Comparison of ENCODE assay signal across 22 mouse cellular contexts in genomic region chr10:21846366-21846765, GRCm38 (mm10). TPM values are rescaled to one million over a fixed set of nuclear protein-coding genes. Genes with fewer than 3 reads are reported as not detected.
DNase-seq lines count a peak whose midpoint lies in the region; ATAC-seq and TF ChIP-seq lines count a peak whose summit lies in the region.
"Had no signal": no experiment of that assay in that cellular context is flagged by ENCODE, and none has a peak within 500 bp of the region (broad histone marks: within the 10 kb centered on the region; RNA-seq: fewer than 3 reads in every experiment).

No protein-coding gene starts in this region.

- intact Hi-C loops in left cerebral cortex, postnatal 10 days (cut with DNase I), result no loop called here

- H3K27ac ChIP-seq in kidney, adult 2 months (ENCODE audit: insufficient read depth, low read depth, low read length), result peak overlapping the region; percentile 66; the same call in 1 of the 2 replicates
- H3K27ac ChIP-seq in stomach, postnatal 0 days (replicated peaks), result peak overlapping the region; percentile 85
- H3K27ac ChIP-seq: embryonic facial prominence, embryonic 13.5 days; forebrain, embryonic 10.5 days; heart, embryonic 15.5 days; hindbrain, embryonic 10.5 days; hindbrain, embryonic 15.5 days had no signal

- no peaks in the 10 kb centered on the region for H3K27me3 ChIP-seq in kidney, adult 2 months (replicated peaks; ENCODE audit: control insufficient read depth, insufficient read depth, low read length)
- H3K27me3 ChIP-seq in stomach, postnatal 0 days (ENCODE audit: control insufficient read depth, insufficient read depth, low read length), result no peaks in the 10 kb centered on the region
- H3K27me3 ChIP-seq: embryonic facial prominence, embryonic 13.5 days; heart, embryonic 15.5 days; hindbrain, embryonic 15.5 days had no signal

- no peak for DNase-seq in kidney, adult 2 months
- no peak for DNase-seq in kidney, postnatal 4 days
- peak; percentile 66 for DNase-seq in ES-CJ7 (ENCODE audit: low read depth, low spot score)
- DNase-seq in ZHBTc4 (ENCODE audit: low read depth, low spot score), result peak; percentile 86
- DNase-seq in stomach, postnatal 0 days (ENCODE audit: low spot score), result peak; percentile 26
- no peak for DNase-seq in testis, postnatal 10 days (ENCODE audit: low spot score)
- DNase-seq in left cerebral cortex, postnatal 10 days (ENCODE audit: extremely low spot score in 1 of 2, low spot score in 2 of 2), result no peak
- DNase-seq: adrenal gland, adult 2 months; adrenal gland, postnatal 25 days; cerebellum, adult 2 months; cerebellum, postnatal 25 days; gastrocnemius, adult 2 months; gastrocnemius, postnatal 25 days; kidney, adult 8-10 months had no signal

- no peak for TF ChIP-seq POLR2A in kidney, adult 2 months (IDR thresholded peaks at IDR 0.05; ENCODE audit: low read depth, low read length)

- no peak for TF ChIP-seq EP300 in stomach, postnatal 0 days (optimal IDR thresholded peaks at IDR 0.05)

- TF ChIP-seq CTCF in kidney, adult 2 months (conservative IDR thresholded peaks at IDR 0.05; ENCODE audit: insufficient read depth, insufficient read length, low read depth, low read length), result no peak
- no peak for TF ChIP-seq CTCF in stomach, postnatal 0 days (IDR thresholded peaks at IDR 0.05; ENCODE audit: low read depth)

- no peaks in the 10 kb centered on the region for H3K36me3 ChIP-seq in kidney, adult 2 months (ENCODE audit: control insufficient read depth, insufficient read depth, low read length)
- no peaks in the 10 kb centered on the region for H3K36me3 ChIP-seq in stomach, postnatal 0 days (ENCODE audit: control insufficient read depth, insufficient read depth, low read length)
- H3K36me3 ChIP-seq: embryonic facial prominence, embryonic 13.5 days; forebrain, embryonic 10.5 days; G1E; heart, embryonic 15.5 days; hindbrain, embryonic 10.5 days; hindbrain, embryonic 15.5 days had no signal

- H3K4me1 ChIP-seq in kidney, adult 2 months (ENCODE audit: control insufficient read depth, insufficient read depth, low read length), result no peaks in the 10 kb centered on the region
- H3K4me1 ChIP-seq in stomach, postnatal 0 days (replicated peaks; ENCODE audit: control insufficient read depth, insufficient read depth), result no peaks in the 10 kb centered on the region
- H3K4me1 ChIP-seq: heart, embryonic 15.5 days; hindbrain, embryonic 15.5 days had no signal

- 84% methylated on average over 9 of the region's 9 CpGs for whole genome bisulfite sequencing in kidney, adult 2 months
- 71% methylated on average over 9 of the region's 9 CpGs for WGBS in stomach, postnatal 0 days

- no peak overlapping the region for H3K4me2 ChIP-seq in stomach, postnatal 0 days (replicated peaks; ENCODE audit: low read depth)
- H3K4me2 ChIP-seq: embryonic facial prominence, embryonic 13.5 days; heart, embryonic 15.5 days; hindbrain, embryonic 15.5 days had no signal

- H3K9me3 ChIP-seq in stomach, postnatal 0 days (ENCODE audit: control insufficient read depth, low read length), result no peaks in the 10 kb centered on the region
- H3K9me3 ChIP-seq: embryonic facial prominence, embryonic 13.5 days; forebrain, embryonic 10.5 days; G1E; heart, embryonic 15.5 days; hindbrain, embryonic 10.5 days; hindbrain, embryonic 15.5 days had no signal

- H3K9ac ChIP-seq in stomach, postnatal 0 days (ENCODE audit: low read length), result no peak overlapping the region
- H3K9ac ChIP-seq: embryonic facial prominence, embryonic 13.5 days; heart, embryonic 15.5 days; hindbrain, embryonic 15.5 days had no signal

- ATAC-seq in stomach, postnatal 0 days (ENCODE audit: low FRiP score, low TSS enrichment), result no peak
- ATAC-seq: forebrain, embryonic 14.5 days; intestine, embryonic 16.5 days had no signal

- H3K4me3 ChIP-seq in kidney, adult 2 months (ENCODE audit: insufficient read depth, low read depth, low read length), result no peak overlapping the region
- H3K4me3 ChIP-seq in stomach, postnatal 0 days (ENCODE audit: low read depth, low read length), result no peak overlapping the region
- H3K4me3 ChIP-seq: embryonic facial prominence, embryonic 13.5 days; forebrain, embryonic 10.5 days; gastrocnemius, adult 2 months; heart, embryonic 15.5 days; hindbrain, embryonic 10.5 days; hindbrain, embryonic 15.5 days had no signal

RNA-seq across cellular contexts. Expression of gene Sgk1, which starts 35.6 kb away (rescaled TPM):
- 73.3 and 76.5 TPM in 2 replicates for polyA plus RNA-seq in kidney, adult 2 months (2012; rRNA removed)
- polyA plus RNA-seq in stomach, postnatal 0 days (2015; fragmentation: Nextera tagmentation; extraction: Ambion mirVana), result 60.0 and 73.1 TPM in 2 replicates
- total RNA-seq in left cerebral cortex, postnatal 10 days (2021), result 10 to 100 TPM; 70.4 to 86.9 TPM

Comparison
In these comparisons a context has a peak if more than half of its experiments do, and no peak if none do; other contexts are left out.
1. DNase-seq: peak in ES-CJ7 (single experiment), ZHBTc4 (single experiment) and stomach, postnatal 0 days (single experiment); none in kidney, adult 2 months (single experiment), kidney, postnatal 4 days (0 of 2), testis, postnatal 10 days (single experiment) and left cerebral cortex, postnatal 10 days (0 of 2).